Mouse (Mus musculus) CD8-positive naive resting alpha-beta T cell, adult 57 days (primary cell): ENCODE data around the gene Tmcc1. TPM values are rescaled to one million over a fixed set of nuclear protein-coding genes. Genes with fewer than 3 reads are reported as not detected.

Source experiments
- total RNA-seq: library from RNA; stranded (reverse); gene quantifications from one replicate; pipeline ENCODE4 v1.2.4, GENCODE M21; 2023

Gene Tmcc1
- 28.9 TPM for total RNA-seq

GRCm38 (mm10) chr6:116193394-116194393 lies at the start of gene Tmcc1:
Gene Tmcc1, minus strand, starts transcription at chr6:116193486.

GRCm38 (mm10) chr6:116207729-116208534 lies 14.6 kb upstream of the Tmcc1 start, which contains the start of gene Washc2:
Gene Washc2, plus strand, starts transcription at chr6:116208038.

DNA sequence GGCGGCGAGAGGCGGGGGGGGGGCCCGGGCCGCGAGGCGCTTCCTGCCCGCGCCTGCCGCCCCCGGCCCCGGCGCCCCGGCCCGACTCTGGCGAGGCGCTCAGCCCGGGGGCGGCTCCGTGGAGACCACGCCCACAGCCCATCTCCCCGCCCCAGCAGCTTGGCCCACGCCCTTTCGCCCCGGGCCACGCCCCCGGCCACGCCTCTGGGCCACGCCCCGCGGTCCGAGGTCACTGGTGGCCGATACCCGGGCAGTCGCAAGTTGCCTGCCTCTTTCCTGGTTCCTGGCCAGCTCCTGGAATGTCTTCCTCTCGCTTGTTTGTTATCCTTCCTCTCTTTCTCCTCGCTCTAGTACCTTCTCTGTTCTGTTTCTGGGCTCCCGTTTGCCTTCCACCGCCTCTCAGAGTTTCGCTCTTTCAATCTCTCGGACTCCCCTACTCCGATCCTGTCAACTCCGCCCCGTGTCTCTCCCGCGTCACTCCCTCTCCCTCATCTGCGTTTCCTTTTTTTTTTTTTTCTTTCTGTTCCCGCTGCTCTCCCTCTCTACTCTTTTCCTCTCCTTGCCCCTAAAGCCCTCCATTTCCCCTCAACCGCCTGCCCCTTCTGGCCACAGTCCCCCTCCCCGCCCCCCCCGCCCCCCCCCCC lies 198.3 kb downstream of the Tmcc1 start, which contains the start of gene Plxnd1:
Gene Plxnd1, minus strand, starts transcription at position 129 of the 644 bp plus-strand sequence.

Other genes with a start within 250 kb of the Tmcc1 start
- gene H1foo, start 248.5 kb downstream of the Tmcc1 start, total RNA-seq, result not detected
- gene Plxnd1, start 198.5 kb downstream of the Tmcc1 start, total RNA-seq, result 13.2 TPM
- 99.7 TPM for gene Washc2, start 14.6 kb upstream of the Tmcc1 start, total RNA-seq
- gene Zfand4, start 70.7 kb upstream of the Tmcc1 start, total RNA-seq, result 2.1 TPM
- gene March8, start 144.5 kb upstream of the Tmcc1 start, total RNA-seq, result 0.83 TPM